Mouse (Mus musculus) ES-E14 (cell line): Measurements from ENCODE around the gene Zfp704.

ENCODE experiments used
- CHD2 ChIP-seq: IDR thresholded peaks from 2 replicates; pipeline ENCODE4 v1.6.1; 2014; ENCODE audit warnings: mild to moderate bottlenecking, low read depth, low read length, inconsistent platforms
- HCFC1 ChIP-seq: IDR thresholded peaks from 2 replicates; pipeline ENCODE4 v1.6.1; 2012; ENCODE audit warnings: low read length, inconsistent platforms, borderline replicate concordance; ENCODE audit not compliant: insufficient read depth

DNA sequence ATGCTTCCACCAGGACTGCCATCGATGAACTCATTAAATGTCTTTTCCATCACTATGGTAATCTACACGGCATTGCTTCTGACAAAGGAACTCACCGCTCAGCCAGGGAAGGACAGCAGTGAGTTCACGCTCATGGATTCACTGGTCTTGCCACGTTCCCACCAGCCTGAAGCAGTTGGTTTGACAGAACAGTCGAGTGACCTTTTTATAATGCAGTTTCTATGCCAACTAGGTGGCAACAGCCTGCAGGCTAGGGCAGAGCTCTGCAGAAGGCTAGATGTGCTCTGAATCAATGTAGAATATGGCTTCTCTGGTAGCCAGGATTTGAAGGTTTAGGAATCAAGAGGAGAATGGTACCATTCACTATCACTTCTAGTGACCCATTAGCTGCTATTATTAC lies 186.2 kb downstream of the Zfp704 start:
- TF ChIP-seq CHD2 (no peak), HCFC1 (no peak)
